Mouse (Mus musculus): Measurements from ENCODE around the gene Ybx1. TPM values are rescaled to one million over a fixed set of nuclear protein-coding genes. Genes with fewer than 3 reads are reported as not detected.
A peak's percentile ranks its signal among the peaks of the same experiment; 100 is the strongest.
"Not testable (repeated sequence)": the region's sequence is repeated elsewhere in the genome, so short reads cannot be mapped to it uniquely, and the experiment has no call there.

The Ybx1 gene
- polyA plus RNA-seq, 2 experiments, result 546 to 757 TPM

- Histone ChIP-seq H3K9me3 (ENCODE audit: control insufficient read depth, low read length) (no peaks in the 10 kb centered on the region), H3K9ac (ENCODE audit: low read depth, low read length, severe bottlenecking) (peak overlapping the region; percentile 87), H3K4me1 (ENCODE audit: control insufficient read depth, insufficient read depth, low read length) (peaks cover 14% of the 10 kb centered on the region), H3K27ac (replicated peaks; ENCODE audit: low read depth, low read length) (no peak overlapping the region), H3K4me2 (replicated peaks; ENCODE audit: low read depth, low read length, severe bottlenecking) (peak overlapping the region; percentile 71), H3K36me3 (ENCODE audit: control insufficient read depth, insufficient read depth, low read length) (peaks cover 25% of the 10 kb centered on the region), H3K27me3 (ENCODE audit: control insufficient read depth, insufficient read depth, low read length) (no peaks in the 10 kb centered on the region), H3K4me3 (replicated peaks; ENCODE audit: low read length) (peak overlapping the region; percentile 84)
- ATAC-seq (ENCODE audit: low FRiP score, low read depth) (no peak), DNase-seq (ENCODE audit: low spot score) (no peak)
- 83% methylated on average over 1 of the region's 1 CpGs for whole genome bisulfite sequencing
- TF ChIP-seq POLR2A (IDR thresholded peaks at IDR 0.05; ENCODE audit: borderline replicate concordance, extremely low read depth, insufficient read depth, insufficient read length), result no peak
Measured at GRCm38 (mm10) chr4:119291921-119292320, 2.5 kb downstream of the Ybx1 start.

GRCm38 (mm10) chr4:119285336-119285735 is 9.1 kb downstream of the Ybx1 start:
- TF ChIP-seq POLR2A (IDR thresholded peaks at IDR 0.05; ENCODE audit: borderline replicate concordance, extremely low read depth, insufficient read depth, insufficient read length), result no peak
- no peaks in the 10 kb centered on the region for H3K27me3 ChIP-seq (ENCODE audit: control insufficient read depth, insufficient read depth, low read length)
- no peaks in the 10 kb centered on the region for H3K4me1 ChIP-seq (ENCODE audit: control insufficient read depth, insufficient read depth, low read length)
- ATAC-seq (ENCODE audit: low FRiP score, low read depth), result no peak
- no peak overlapping the region for H3K4me3 ChIP-seq (replicated peaks; ENCODE audit: low read length)
- no peak overlapping the region for H3K4me2 ChIP-seq (replicated peaks; ENCODE audit: low read depth, low read length, severe bottlenecking)
- H3K9ac ChIP-seq (ENCODE audit: low read depth, low read length, severe bottlenecking), result no peak overlapping the region
- WGBS, result 78% methylated on average over 2 of the region's 2 CpGs
- peaks cover 67% of the 10 kb centered on the region for H3K36me3 ChIP-seq (ENCODE audit: control insufficient read depth, insufficient read depth, low read length)
- H3K27ac ChIP-seq (replicated peaks; ENCODE audit: low read depth, low read length), result no peak overlapping the region
- DNase-seq (ENCODE audit: low spot score), result no peak
- H3K9me3 ChIP-seq (ENCODE audit: control insufficient read depth, low read length), result no peaks in the 10 kb centered on the region

- no peak for DNase-seq (ENCODE audit: low spot score)
- H3K4me3 ChIP-seq (replicated peaks; ENCODE audit: low read length), result no peak overlapping the region
- no peak overlapping the region for H3K27ac ChIP-seq (replicated peaks; ENCODE audit: low read depth, low read length)
- no peaks in the 10 kb centered on the region for H3K27me3 ChIP-seq (ENCODE audit: control insufficient read depth, insufficient read depth, low read length)
- H3K4me2 ChIP-seq (replicated peaks; ENCODE audit: low read depth, low read length, severe bottlenecking), result no peak overlapping the region
- H3K9me3 ChIP-seq (ENCODE audit: control insufficient read depth, low read length), result no peaks in the 10 kb centered on the region
- H3K36me3 ChIP-seq (ENCODE audit: control insufficient read depth, insufficient read depth, low read length), result peaks cover 72% of the 10 kb centered on the region
- WGBS, result 77% methylated on average over 1 of the region's 1 CpGs
- no peak for TF ChIP-seq POLR2A (IDR thresholded peaks at IDR 0.05; ENCODE audit: borderline replicate concordance, extremely low read depth, insufficient read depth, insufficient read length)
- no peaks in the 10 kb centered on the region for H3K4me1 ChIP-seq (ENCODE audit: control insufficient read depth, insufficient read depth, low read length)
- no peak for ATAC-seq (ENCODE audit: low FRiP score, low read depth)
- no peak overlapping the region for H3K9ac ChIP-seq (ENCODE audit: low read depth, low read length, severe bottlenecking)
Measured at GRCm38 (mm10) chr4:119284861-119285260, 9.5 kb downstream of the Ybx1 start.

- not testable (repeated sequence) for H3K9ac ChIP-seq (ENCODE audit: low read depth, low read length, severe bottlenecking); H3K4me3 ChIP-seq (replicated peaks; ENCODE audit: low read length); H3K9me3 ChIP-seq (ENCODE audit: control insufficient read depth, low read length); ATAC-seq (ENCODE audit: low FRiP score, low read depth); H3K27me3 ChIP-seq (ENCODE audit: control insufficient read depth, insufficient read depth, low read length); H3K4me2 ChIP-seq (replicated peaks; ENCODE audit: low read depth, low read length, severe bottlenecking); H3K27ac ChIP-seq (replicated peaks; ENCODE audit: low read depth, low read length); H3K4me1 ChIP-seq (ENCODE audit: control insufficient read depth, insufficient read depth, low read length); DNase-seq (ENCODE audit: low spot score)
- H3K36me3 ChIP-seq (ENCODE audit: control insufficient read depth, insufficient read depth, low read length), result peaks cover 92% of the 10 kb centered on the region
- WGBS, result 92% methylated on average over 15 of the region's 15 CpGs
Measured at GRCm38 (mm10) chr4:119278784-119279183, 15.6 kb downstream of the Ybx1 start.

- TF ChIP-seq POLR2A (IDR thresholded peaks at IDR 0.05; ENCODE audit: borderline replicate concordance, extremely low read depth, insufficient read depth, insufficient read length), result no peak
- ATAC-seq (ENCODE audit: low FRiP score, low read depth) (no peak), DNase-seq (ENCODE audit: low spot score) (no peak)
- Histone ChIP-seq H3K36me3 (ENCODE audit: control insufficient read depth, insufficient read depth, low read length) (peaks cover 91% of the 10 kb centered on the region), H3K4me3 (replicated peaks; ENCODE audit: low read length) (no peak overlapping the region), H3K27me3 (ENCODE audit: control insufficient read depth, insufficient read depth, low read length) (no peaks in the 10 kb centered on the region), H3K4me2 (replicated peaks; ENCODE audit: low read depth, low read length, severe bottlenecking) (no peak overlapping the region), H3K9ac (ENCODE audit: low read depth, low read length, severe bottlenecking) (no peak overlapping the region), H3K27ac (replicated peaks; ENCODE audit: low read depth, low read length) (no peak overlapping the region), H3K4me1 (ENCODE audit: control insufficient read depth, insufficient read depth, low read length) (no peaks in the 10 kb centered on the region), H3K9me3 (ENCODE audit: control insufficient read depth, low read length) (no peaks in the 10 kb centered on the region)
- 81% methylated on average over 2 of the region's 2 CpGs for WGBS
Measured at GRCm38 (mm10) chr4:119275726-119276125, 18.7 kb downstream of the Ybx1 start.

- H3K27me3 ChIP-seq (ENCODE audit: control insufficient read depth, insufficient read depth, low read length), result no peaks in the 10 kb centered on the region
- DNase-seq (ENCODE audit: low spot score) (no peak), ATAC-seq (ENCODE audit: low FRiP score, low read depth) (no peak)
- H3K27ac ChIP-seq (replicated peaks; ENCODE audit: low read depth, low read length), result no peak overlapping the region
- no peaks in the 10 kb centered on the region for H3K9me3 ChIP-seq (ENCODE audit: control insufficient read depth, low read length)
- H3K4me2 ChIP-seq (replicated peaks; ENCODE audit: low read depth, low read length, severe bottlenecking), result no peak overlapping the region
- H3K4me3 ChIP-seq (replicated peaks; ENCODE audit: low read length), result no peak overlapping the region
- no peak for TF ChIP-seq POLR2A (IDR thresholded peaks at IDR 0.05; ENCODE audit: borderline replicate concordance, extremely low read depth, insufficient read depth, insufficient read length)
- H3K36me3 ChIP-seq (ENCODE audit: control insufficient read depth, insufficient read depth, low read length), result peaks cover 93% of the 10 kb centered on the region
- WGBS, result 89% methylated on average over 2 of the region's 2 CpGs
- no peak overlapping the region for H3K9ac ChIP-seq (ENCODE audit: low read depth, low read length, severe bottlenecking)
- no peaks in the 10 kb centered on the region for H3K4me1 ChIP-seq (ENCODE audit: control insufficient read depth, insufficient read depth, low read length)
Measured at GRCm38 (mm10) chr4:119275226-119275625, 19.2 kb downstream of the Ybx1 start.
